Mouse (Mus musculus): ENCODE results near the gene Nup188. TPM values are rescaled to one million over a fixed set of nuclear protein-coding genes. Genes with fewer than 3 reads are reported as not detected.

The Nup188 gene
- polyA plus RNA-seq (2014; fragmentation: Nextera tagmentation; extraction: Ambion mirVana): 43.1 and 45.4 TPM in 2 replicates

GRCm38 (mm10) chr2:30286192-30287026 is at the start of gene Nup188, which contains the start of gene Dolk:
Gene Nup188, plus strand, starts transcription at chr2:30286397.
Gene Dolk, minus strand, starts transcription at chr2:30286334.
- ATAC-seq (ENCODE audit: insufficient number of reproducible peaks, insufficient read depth, low FRiP score, low read depth): peak; percentile 92
- Histone ChIP-seq H3K9ac (replicated peaks; ENCODE audit: low read depth, low read length) (peak within 1 kb of the TSS; percentile 89), H3K9me3 (ENCODE audit: control insufficient read depth, low read depth, low read length) (no peaks in the 10 kb centered on the region), H3K4me2 (replicated peaks; ENCODE audit: low read depth, low read length) (peak within 1 kb of the TSS; percentile 78), H3K4me1 (ENCODE audit: control insufficient read depth, insufficient read depth, low read length) (peaks cover 15% of the 10 kb centered on the region), H3K36me3 (ENCODE audit: control insufficient read depth, insufficient read depth, low read length) (no peaks in the 10 kb centered on the region), H3K27ac (ENCODE audit: low read length) (peak within 1 kb of the TSS; percentile 79), H3K27me3 (ENCODE audit: control insufficient read depth, insufficient read depth, low read length) (no peaks in the 10 kb centered on the region), H3K4me3 (ENCODE audit: low read depth, low read length) (peak within 1 kb of the TSS; percentile 90)
- under 1% methylated on average over 66 of the region's 68 CpGs for WGBS

GRCm38 (mm10) chr2:30236426-30237198 is 49.6 kb upstream of the Nup188 start:
- ATAC-seq (ENCODE audit: insufficient number of reproducible peaks, insufficient read depth, low FRiP score, low read depth): no peak
- Histone ChIP-seq H3K9me3 (ENCODE audit: control insufficient read depth, low read depth, low read length) (no peaks in the 10 kb centered on the region), H3K4me3 (ENCODE audit: low read depth, low read length) (peak overlapping the region; percentile 87), H3K36me3 (ENCODE audit: control insufficient read depth, insufficient read depth, low read length) (peaks cover 14% of the 10 kb centered on the region), H3K9ac (replicated peaks; ENCODE audit: low read depth, low read length) (peak overlapping the region; percentile 62), H3K27ac (ENCODE audit: low read length) (peak overlapping the region; percentile 82), H3K27me3 (ENCODE audit: control insufficient read depth, insufficient read depth, low read length) (no peaks in the 10 kb centered on the region), H3K4me1 (ENCODE audit: control insufficient read depth, insufficient read depth, low read length) (peaks cover 17% of the 10 kb centered on the region), H3K4me2 (replicated peaks; ENCODE audit: low read depth, low read length) (peak overlapping the region; percentile 80)
- WGBS: 3% methylated on average over 18 of the region's 18 CpGs

- Histone ChIP-seq H3K9me3 (ENCODE audit: control insufficient read depth, low read depth, low read length) (no peaks in the 10 kb centered on the region), H3K27ac (ENCODE audit: low read length) (peak within 1 kb of the TSS; percentile 82), H3K9ac (replicated peaks; ENCODE audit: low read depth, low read length) (peak within 1 kb of the TSS; percentile 80), H3K36me3 (ENCODE audit: control insufficient read depth, insufficient read depth, low read length) (peaks cover 19% of the 10 kb centered on the region), H3K4me2 (replicated peaks; ENCODE audit: low read depth, low read length) (peak within 1 kb of the TSS; percentile 86), H3K27me3 (ENCODE audit: control insufficient read depth, insufficient read depth, low read length) (no peaks in the 10 kb centered on the region), H3K4me3 (ENCODE audit: low read depth, low read length) (peak within 1 kb of the TSS; percentile 87), H3K4me1 (ENCODE audit: control insufficient read depth, insufficient read depth, low read length) (peaks cover 17% of the 10 kb centered on the region)
- under 1% methylated on average over 57 of the region's 67 CpGs for WGBS
- ATAC-seq (ENCODE audit: insufficient number of reproducible peaks, insufficient read depth, low FRiP score, low read depth): peak; percentile 96
Measured at GRCm38 (mm10) chr2:30237199-30237880, 48.9 kb upstream of the Nup188 start, which contains the start of gene Lrrc8a. Gene Lrrc8a, plus strand, starts transcription at chr2:30237715.

GRCm38 (mm10) chr2:30237881-30238280 is 48.3 kb upstream of the Nup188 start:
- Histone ChIP-seq H3K9me3 (ENCODE audit: control insufficient read depth, low read depth, low read length) (no peaks in the 10 kb centered on the region), H3K27ac (ENCODE audit: low read length) (peak overlapping the region; percentile 82), H3K9ac (replicated peaks; ENCODE audit: low read depth, low read length) (peak overlapping the region; percentile 80), H3K36me3 (ENCODE audit: control insufficient read depth, insufficient read depth, low read length) (peaks cover 19% of the 10 kb centered on the region), H3K4me3 (ENCODE audit: low read depth, low read length) (peak overlapping the region; percentile 87), H3K4me1 (ENCODE audit: control insufficient read depth, insufficient read depth, low read length) (peaks cover 17% of the 10 kb centered on the region), H3K4me2 (replicated peaks; ENCODE audit: low read depth, low read length) (peak overlapping the region; percentile 86), H3K27me3 (ENCODE audit: control insufficient read depth, insufficient read depth, low read length) (no peaks in the 10 kb centered on the region)
- WGBS: under 1% methylated on average over 34 of the region's 42 CpGs
- ATAC-seq (ENCODE audit: insufficient number of reproducible peaks, insufficient read depth, low FRiP score, low read depth): peak; percentile 88

GRCm38 (mm10) chr2:30238906-30239465 is 47.2 kb upstream of the Nup188 start:
- WGBS: 66% methylated on average over 3 of the region's 3 CpGs
- peak overlapping the region; percentile 80; the same call in 1 of the 2 replicates for H3K9ac ChIP-seq (replicated peaks; ENCODE audit: low read depth, low read length)
- H3K4me2 ChIP-seq (replicated peaks; ENCODE audit: low read depth, low read length): peak overlapping the region; percentile 86
- H3K4me3 ChIP-seq (ENCODE audit: low read depth, low read length): peak overlapping the region; percentile 87
- H3K9me3 ChIP-seq (ENCODE audit: control insufficient read depth, low read depth, low read length): no peaks in the 10 kb centered on the region
- H3K4me1 ChIP-seq (ENCODE audit: control insufficient read depth, insufficient read depth, low read length): peaks cover 17% of the 10 kb centered on the region
- H3K36me3 ChIP-seq (ENCODE audit: control insufficient read depth, insufficient read depth, low read length): peaks cover 19% of the 10 kb centered on the region
- no peaks in the 10 kb centered on the region for H3K27me3 ChIP-seq (ENCODE audit: control insufficient read depth, insufficient read depth, low read length)
- ATAC-seq (ENCODE audit: insufficient number of reproducible peaks, insufficient read depth, low FRiP score, low read depth): no peak
- no peak overlapping the region for H3K27ac ChIP-seq (ENCODE audit: low read length)

GRCm38 (mm10) chr2:30239777-30240176 is 46.4 kb upstream of the Nup188 start:
- H3K9me3 ChIP-seq (ENCODE audit: control insufficient read depth, low read depth, low read length): no peaks in the 10 kb centered on the region
- no peak overlapping the region for H3K4me2 ChIP-seq (replicated peaks; ENCODE audit: low read depth, low read length)
- H3K4me1 ChIP-seq (ENCODE audit: control insufficient read depth, insufficient read depth, low read length): peaks cover 18% of the 10 kb centered on the region
- H3K27ac ChIP-seq (ENCODE audit: low read length): no peak overlapping the region
- 69% methylated on average over 4 of the region's 4 CpGs for WGBS
- no peak overlapping the region for H3K9ac ChIP-seq (replicated peaks; ENCODE audit: low read depth, low read length)
- H3K4me3 ChIP-seq (ENCODE audit: low read depth, low read length): no peak overlapping the region
- H3K36me3 ChIP-seq (ENCODE audit: control insufficient read depth, insufficient read depth, low read length): peaks cover 20% of the 10 kb centered on the region
- no peaks in the 10 kb centered on the region for H3K27me3 ChIP-seq (ENCODE audit: control insufficient read depth, insufficient read depth, low read length)
- no peak for ATAC-seq (ENCODE audit: insufficient number of reproducible peaks, insufficient read depth, low FRiP score, low read depth)

GRCm38 (mm10) chr2:30240267-30240666 is 45.9 kb upstream of the Nup188 start, which contains the start of gene Gm28035:
Gene Gm28035, plus strand, starts transcription at chr2:30240567.
- Histone ChIP-seq H3K9ac (replicated peaks; ENCODE audit: low read depth, low read length) (no peak within 1 kb of the TSS), H3K4me2 (replicated peaks; ENCODE audit: low read depth, low read length) (no peak within 1 kb of the TSS), H3K27me3 (ENCODE audit: control insufficient read depth, insufficient read depth, low read length) (no peaks in the 10 kb centered on the region), H3K36me3 (ENCODE audit: control insufficient read depth, insufficient read depth, low read length) (peaks cover 23% of the 10 kb centered on the region), H3K4me3 (ENCODE audit: low read depth, low read length) (no peak within 1 kb of the TSS), H3K4me1 (ENCODE audit: control insufficient read depth, insufficient read depth, low read length) (peaks cover 20% of the 10 kb centered on the region), H3K9me3 (ENCODE audit: control insufficient read depth, low read depth, low read length) (no peaks in the 10 kb centered on the region), H3K27ac (ENCODE audit: low read length) (no peak within 1 kb of the TSS)
- 64% methylated on average over 2 of the region's 2 CpGs for WGBS
- no peak for ATAC-seq (ENCODE audit: insufficient number of reproducible peaks, insufficient read depth, low FRiP score, low read depth)
